Mouse (Mus musculus) CH12.LX (cell line): ENCODE data around the gene Ankrd17. TPM values are rescaled to one million over a fixed set of nuclear protein-coding genes. Genes with fewer than 3 reads are reported as not detected.
A peak's percentile ranks its signal among the peaks of the same experiment; 100 is the strongest.
"Not testable (repeated sequence)": the region's sequence is repeated elsewhere in the genome, so short reads cannot be mapped to it uniquely, and the experiment has no call there.

Experiments
- DNase-seq: peaks from one replicate; pipeline ENCODE4 v3.0.0-alpha.2; 2013; ENCODE audit errors: extremely low read depth
- H3K27ac ChIP-seq: 2 replicates; pipeline ENCODE4 v1.5.1; 2012; ENCODE audit warnings: low read depth, mild to moderate bottlenecking, control low read depth, moderate library complexity; ENCODE audit not compliant: insufficient read depth
- H3K27me3 ChIP-seq: replicated peaks from 2 replicates; pipeline ENCODE3; 2012; ENCODE audit warnings: inconsistent platforms
- H3K36me3 ChIP-seq, 2 experiments: replicated peaks in 1 of 2; 2 replicates each; pipeline versions ENCODE3 to v1.6.1; 2012; ENCODE audit warnings: inconsistent platforms in 1 of 2, low read length in 1 of 2, mild to moderate bottlenecking in 1 of 2, mixed read lengths in 1 of 2, moderate library complexity in 1 of 2; ENCODE audit not compliant: control insufficient read depth in 1 of 2, insufficient read depth in 1 of 2
- H3K4me1 ChIP-seq, 2 experiments: 2 replicates each; pipeline ENCODE4 v1.6.1; 2012; ENCODE audit warnings: inconsistent platforms in 1 of 2, moderate library complexity in 1 of 2; ENCODE audit not compliant: insufficient read depth in 2 of 2, control insufficient read depth in 1 of 2
- H3K4me2 ChIP-seq: 2 replicates; pipeline ENCODE4 v1.6.1; 2012; ENCODE audit warnings: low read depth, mild to moderate bottlenecking, control low read depth; ENCODE audit not compliant: poor library complexity, insufficient read depth, severe bottlenecking
- H3K4me3 ChIP-seq, 3 experiments: fragments of 150-350 bp in 1 of 3; sonication (generic) in 1 of 3; replicated peaks in 1 of 3; 2 replicates each; pipeline versions ENCODE3 to v1.5.1; 2011 to 2012; ENCODE audit warnings: low read depth in 2 of 3, low read length in 2 of 3, mild to moderate bottlenecking in 2 of 3, moderate library complexity in 2 of 3, control low read depth in 1 of 3, improper control_type of control experiment in 1 of 3, inconsistent platforms in 1 of 3, mixed read lengths in 1 of 3; ENCODE audit not compliant: poor library complexity in 1 of 3
- H3K79me2 ChIP-seq: replicated peaks from 2 replicates; pipeline ENCODE4 v1.6.1; 2012; ENCODE audit warnings: mild to moderate bottlenecking, moderate library complexity; ENCODE audit not compliant: control insufficient read depth, poor library complexity, insufficient read depth, severe bottlenecking; ENCODE audit errors: extremely low read depth
- H3K9ac ChIP-seq: 2 replicates; pipeline ENCODE4 v1.6.1; 2012; ENCODE audit warnings: low read depth, mild to moderate bottlenecking, control low read depth, moderate library complexity; ENCODE audit not compliant: insufficient read depth
- H3K9me3 ChIP-seq: replicated peaks from 2 replicates; pipeline ENCODE3; 2012; ENCODE audit warnings: low read length, inconsistent platforms, mixed read lengths
- CHD1 ChIP-seq: IDR thresholded peaks from 2 replicates; pipeline ENCODE4 v1.6.1; 2012; ENCODE audit warnings: low read depth, low read length, improper control_type of control experiment, inconsistent platforms
- CHD2 ChIP-seq: IDR thresholded peaks from 2 replicates; pipeline ENCODE4 v1.6.1; 2011; ENCODE audit warnings: low read length, improper control_type of control experiment
- CTCF ChIP-seq, 2 experiments: IDR thresholded peaks in 1 of 2; conservative IDR thresholded peaks in 1 of 2; 2 replicates each; pipeline ENCODE4 v1.5.1; 2011 to 2012; ENCODE audit warnings: low read depth in 2 of 2, low read length in 2 of 2, improper control_type of control experiment in 1 of 2, inconsistent platforms in 1 of 2, mild to moderate bottlenecking in 1 of 2, moderate library complexity in 1 of 2
- GABPA ChIP-seq: IDR thresholded peaks from 2 replicates; pipeline ENCODE4 v1.6.1; 2012; ENCODE audit warnings: low read depth, low read length, improper control_type of control experiment, inconsistent platforms; ENCODE audit not compliant: insufficient replicate concordance
- HCFC1 ChIP-seq: IDR thresholded peaks from 2 replicates; pipeline ENCODE4 v1.6.1; 2012; ENCODE audit warnings: low read depth, mild to moderate bottlenecking, inconsistent platforms, low read length, improper control_type of control experiment
- JUND ChIP-seq: conservative IDR thresholded peaks from 2 replicates; pipeline ENCODE4 v1.6.1; 2011; ENCODE audit warnings: low read depth, low read length, improper control_type of control experiment
- MAFK ChIP-seq: IDR thresholded peaks from 2 replicates; pipeline ENCODE4 v1.6.1; 2011; ENCODE audit warnings: low read length, improper control_type of control experiment; ENCODE audit not compliant: insufficient replicate concordance
- MAX ChIP-seq: IDR thresholded peaks from 2 replicates; pipeline ENCODE4 v1.6.1; 2011; ENCODE audit warnings: low read length, improper control_type of control experiment
- MYC ChIP-seq: IDR thresholded peaks from 2 replicates; pipeline ENCODE4 v1.6.1; 2011; ENCODE audit warnings: low read depth, mild to moderate bottlenecking, improper control_type of control experiment, low read length
- RCOR1 ChIP-seq: conservative IDR thresholded peaks from 2 replicates; pipeline ENCODE4 v1.6.1; 2012; ENCODE audit warnings: low read depth, mild to moderate bottlenecking, inconsistent platforms, low read length, improper control_type of control experiment
- TBP ChIP-seq: conservative IDR thresholded peaks from 2 replicates; pipeline ENCODE4 v1.6.1; 2011; ENCODE audit warnings: low read depth, low read length, improper control_type of control experiment
- ZNF384 ChIP-seq: IDR thresholded peaks from 2 replicates; pipeline ENCODE4 v1.6.1; 2012; ENCODE audit warnings: low read depth, low read length, improper control_type of control experiment, inconsistent platforms
- dilution Hi-C: fragments of 300-500 bp; cut with MboI; formaldehyde crosslinking; loops from 2 replicates; pipeline ENCODE4 v1.14.3; 2020; ENCODE audit warnings: low sequenced_read_pairs; ENCODE audit not compliant: extremely low pct_unique_long_range_greater_than_20kb, extremely low pct_ligation_motif_present
- in situ Hi-C: fragments of 300-500 bp; cut with MboI; formaldehyde crosslinking; loops from 3 replicates; pipeline ENCODE4 v1.14.3; 2019; ENCODE audit warnings: low sequenced_read_pairs, low pct_ligation_motif_present, low pct_unique_long_range_greater_than_20kb, mixed read lengths
- polyA plus RNA-seq: library from polyadenylated mRNA; unstranded; fragments of >175 nt; gene quantifications from 2 replicates; pipeline ENCODE4 v1.2.1, GENCODE M21; 2012; ENCODE audit warnings: low read depth; ENCODE audit not compliant: insufficient read length
- total RNA-seq, 2 experiments: library from RNA; depleted of rRNA; stranded (reverse); fragments of 300-350 nt in 1 of 2; fragments of >200 nt in 1 of 2; gene quantifications; 2 replicates each; pipeline ENCODE4 v1.2.3; 2012 to 2014

The Ankrd17 gene
- total and polyA plus RNA-seq, 3 experiments: 31.7 to 71.5 (median 36.3) TPM

DNA sequence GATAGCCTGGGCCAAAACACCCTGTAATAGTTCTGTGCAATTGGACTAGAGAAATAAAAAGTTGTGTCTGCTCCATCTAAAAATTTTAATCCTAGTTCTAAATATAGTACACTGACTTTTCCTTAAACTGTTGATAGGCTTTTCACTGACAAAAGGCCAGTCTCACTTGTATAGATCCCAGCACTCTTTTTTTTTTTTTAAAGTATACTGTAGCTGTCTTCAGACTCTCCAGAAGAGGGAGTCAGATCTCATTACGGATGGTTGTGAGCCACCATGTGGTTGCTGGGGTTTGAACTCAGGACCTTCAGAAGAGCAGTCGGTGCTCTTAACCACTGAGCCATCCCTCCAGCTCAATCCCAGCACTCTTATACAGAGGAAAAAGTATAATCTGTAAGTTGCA lies 104.1 kb downstream of the Ankrd17 start:
- peaks cover 46 to 89% of the 10 kb centered on the region in 2 experiments for H3K36me3 ChIP-seq
- dilution Hi-C loops, in situ Hi-C loops: not testable (repeated sequence)

DNA sequence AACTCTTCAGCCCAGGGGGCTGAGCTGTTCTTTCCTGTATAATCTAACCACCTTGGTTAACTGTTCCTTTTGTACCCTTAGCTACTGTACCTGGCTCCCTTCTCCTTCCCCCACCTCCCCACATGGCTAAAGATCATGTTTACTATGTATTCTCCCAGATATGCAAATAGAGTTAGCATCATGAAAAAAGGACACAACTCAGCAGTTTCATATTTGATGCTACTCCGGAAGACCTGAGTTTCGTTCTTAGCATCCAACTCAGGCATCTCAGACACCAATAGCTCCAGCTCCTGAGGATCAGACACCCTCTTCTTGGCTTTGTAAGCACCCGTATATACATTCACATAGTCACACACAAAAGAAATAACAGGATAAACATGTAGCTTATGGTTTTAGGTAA lies 109.4 kb downstream of the Ankrd17 start:
- in situ Hi-C loops: no loop called here
- dilution Hi-C loops: no loop called here
- Histone ChIP-seq H3K27ac (no peak overlapping the region), H3K4me1 (no peaks in the 10 kb centered on the region), H3K4me3 (no peak overlapping the region), H3K36me3 (peaks cover 59 to 97% of the 10 kb centered on the region in 2 experiments), H3K4me2 (no peak overlapping the region), H3K27me3 (no peaks in the 10 kb centered on the region), H3K9me3 (no peaks in the 10 kb centered on the region), H3K79me2 (peaks cover 4% of the 10 kb centered on the region), H3K9ac (no peak overlapping the region)
- no peak for DNase-seq
- TF ChIP-seq MAFK (0 out of 2 replicates have a peak, but pooled peaks have one; percentile 4), TBP (no peak)
- TF ChIP-seq, all 38 proteins: peak for 1

More for the DNA sequence above, 104.1 kb downstream of the Ankrd17 start:
- H3K4me1 ChIP-seq, H3K27ac ChIP-seq, H3K9ac ChIP-seq, DNase-seq, H3K79me2 ChIP-seq, H3K9me3 ChIP-seq, H3K4me2 ChIP-seq, H3K4me3 ChIP-seq, H3K27me3 ChIP-seq: not testable (repeated sequence)
- TF ChIP-seq ZNF384: peak; percentile 29; the same call in 1 of the 2 replicates
- peak in 1 of 2 experiments; percentile 22; a peak in 2 of 4 replicates for TF ChIP-seq CTCF (conservative IDR thresholded peaks at IDR 0.05 in 1 of 2, IDR thresholded peaks at IDR 0.05 in 1 of 2; ENCODE audit: low read depth in 2 of 2, low read length in 2 of 2)

DNA sequence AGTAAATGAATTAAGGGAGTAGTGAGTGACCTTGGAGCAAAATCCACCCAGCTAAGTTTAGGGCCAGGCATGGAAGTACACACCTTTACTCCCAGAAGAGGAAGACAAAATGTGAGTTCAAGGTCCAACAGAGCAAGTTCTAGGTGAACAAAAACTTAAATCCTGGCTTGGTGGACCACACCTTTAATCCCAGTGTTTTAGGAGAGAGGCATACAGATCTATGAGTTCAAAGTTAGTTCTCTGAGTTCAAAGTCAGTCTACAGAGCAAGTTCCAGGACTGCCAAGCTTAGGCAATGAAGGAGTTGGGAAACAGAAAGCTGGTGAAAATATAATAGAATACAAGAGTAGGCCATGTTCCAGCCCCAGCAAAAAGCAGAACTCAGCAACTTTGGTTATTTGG lies 118.9 kb downstream of the Ankrd17 start:
- no peak for DNase-seq
- Histone ChIP-seq H3K27me3 (no peaks in the 10 kb centered on the region), H3K4me3 (no peak overlapping the region)
- TF ChIP-seq CHD1: no peak
- TF ChIP-seq CHD2: no peak
- no peak for TF ChIP-seq GABPA
- TF ChIP-seq HCFC1: no peak
- TF ChIP-seq JUND: no peak
- no peak for TF ChIP-seq MAX
- TF ChIP-seq RCOR1: no peak
- TF ChIP-seq MYC: no peak
- TF ChIP-seq, all 38 proteins: peak for 0
- H3K4me1 ChIP-seq: no peaks in the 10 kb centered on the region
- no peak overlapping the region for H3K27ac ChIP-seq
- H3K36me3 ChIP-seq: peaks cover 54 to 81% of the 10 kb centered on the region in 2 experiments
- no peak overlapping the region for H3K9ac ChIP-seq
- no peak overlapping the region for H3K4me2 ChIP-seq
- H3K9me3 ChIP-seq: no peaks in the 10 kb centered on the region
- dilution Hi-C loops (no loop called here), in situ Hi-C loops (no loop called here)
- H3K79me2 ChIP-seq: 0 out of 2 replicates have a peak, but pooled peaks cover 6% of the 10 kb centered on the region
